Mouse (Mus musculus): ENCODE data around the gene Apopt1. TPM values are rescaled to one million over a fixed set of nuclear protein-coding genes. Genes with fewer than 3 reads are reported as not detected.
A peak's percentile ranks its signal among the peaks of the same experiment; 100 is the strongest.

Gene Apopt1
- polyA plus RNA-seq, 3 experiments from 2014 or later: 55.8 to 85.0 (median 74.3) TPM

DNA sequence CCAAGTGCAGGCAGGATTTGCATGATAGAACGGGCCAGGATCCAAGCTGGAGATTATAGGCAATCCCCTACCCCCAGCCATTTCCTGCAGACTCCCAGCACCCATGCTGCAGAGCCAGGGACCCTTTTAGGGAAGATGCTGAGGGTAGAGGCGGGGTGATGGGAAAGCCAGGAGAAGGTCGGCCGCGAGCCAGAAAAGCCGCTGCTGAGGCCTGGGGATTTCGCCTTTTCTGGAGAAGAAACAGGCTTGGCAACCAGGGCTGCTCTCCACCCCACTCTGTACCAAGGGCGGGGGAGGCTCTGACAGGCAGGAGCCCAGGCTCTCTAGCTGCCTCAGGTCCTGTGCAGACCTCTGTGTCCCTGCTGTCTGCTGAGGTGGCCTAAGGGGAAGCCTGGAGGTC, 31.8 kb upstream of the Apopt1 start:
- no peak for ATAC-seq

DNA sequence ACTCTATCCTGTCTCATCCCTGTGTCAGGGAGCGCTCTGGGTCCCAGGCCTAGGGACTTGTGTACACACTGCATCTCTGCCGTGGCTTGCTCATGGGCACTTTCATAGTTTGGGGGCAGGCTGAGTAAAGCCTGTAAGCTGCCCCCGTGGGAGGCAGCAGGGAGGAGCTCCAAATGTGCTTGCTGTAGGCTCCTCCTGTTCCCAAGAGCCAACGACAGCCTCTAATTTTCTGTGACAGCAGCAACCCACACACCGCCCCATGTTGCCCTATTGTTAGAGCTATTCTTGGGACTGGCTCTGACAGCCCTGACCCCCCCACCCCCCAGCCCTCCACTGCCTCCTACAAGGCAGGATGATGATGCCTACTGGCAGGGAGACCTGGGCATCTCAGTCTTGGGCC, 31.1 kb upstream of the Apopt1 start:
- ATAC-seq: no peak

DNA sequence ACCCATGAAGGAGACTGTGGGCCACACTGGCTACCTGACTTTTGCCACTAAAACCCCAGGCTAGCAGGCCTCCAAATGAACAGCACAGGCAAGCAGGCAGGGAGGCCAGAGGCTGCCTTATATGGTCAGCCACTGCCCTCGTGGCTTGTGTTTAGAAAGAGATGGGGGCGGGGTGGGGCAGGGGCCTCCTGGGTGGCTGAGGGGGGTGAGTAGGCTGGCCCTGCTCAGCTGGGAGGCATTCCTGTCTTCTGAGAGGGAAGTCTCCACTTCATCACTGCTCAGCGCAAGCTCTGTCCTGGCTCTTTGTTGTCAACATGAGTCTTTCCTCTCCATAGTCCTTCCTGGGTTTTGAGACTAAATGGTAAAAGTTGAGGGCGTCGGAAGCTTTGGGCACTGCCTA, 30.3 kb upstream of the Apopt1 start:
- ATAC-seq: no peak

DNA sequence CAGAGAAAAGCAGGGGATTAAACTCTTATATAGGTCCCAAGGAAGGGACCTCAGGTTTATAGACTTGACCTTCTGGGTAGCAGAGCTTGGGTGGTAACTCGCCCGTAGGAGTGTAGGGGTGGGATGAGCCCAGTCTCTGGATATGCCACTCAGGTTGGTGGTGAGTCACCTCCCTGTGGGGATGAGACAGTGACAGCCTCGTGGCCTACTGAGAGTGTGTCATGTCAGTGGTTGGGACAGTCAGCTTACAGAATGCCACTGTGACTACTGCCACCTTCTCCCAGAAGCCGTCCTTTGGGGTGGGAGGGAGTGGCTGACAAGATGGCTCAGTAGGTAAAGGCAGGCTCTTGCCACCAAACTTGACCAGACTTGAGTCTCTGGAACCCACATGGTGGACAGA, 26.7 kb upstream of the Apopt1 start:
- ATAC-seq: no peak

DNA sequence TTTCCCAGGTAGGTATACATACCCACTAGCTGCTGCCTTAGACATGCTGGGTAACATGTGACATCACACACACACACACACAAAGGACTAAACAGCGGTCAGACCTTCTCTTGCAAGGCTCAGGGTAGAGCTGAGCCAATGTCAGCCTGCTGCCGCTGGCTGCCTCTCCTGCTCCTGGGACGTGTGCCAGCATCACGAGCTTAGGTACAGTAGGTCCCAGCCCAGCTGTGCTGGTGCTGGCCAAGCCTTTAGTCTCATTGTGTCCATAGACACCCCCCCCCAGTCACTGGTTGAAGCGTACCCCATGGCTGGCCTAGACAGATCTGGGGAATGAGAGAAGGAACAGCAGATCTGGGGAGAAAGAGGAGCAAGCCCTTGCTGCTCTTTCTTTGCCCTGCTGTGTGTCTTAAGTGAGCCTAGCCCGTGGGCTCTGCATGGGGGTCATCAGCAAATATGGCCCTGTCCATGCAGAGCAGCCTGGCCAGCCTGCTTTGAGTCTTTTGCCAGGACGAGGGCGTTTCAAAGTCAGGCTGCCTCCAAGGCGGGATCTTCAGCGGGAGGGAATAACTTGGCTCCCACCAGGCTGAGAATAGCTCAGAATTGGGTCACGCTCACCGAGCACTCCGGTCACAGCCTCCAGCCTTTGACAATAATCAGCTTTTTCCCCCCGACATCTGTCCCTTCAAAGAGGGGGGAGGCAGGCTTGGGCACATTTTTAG, 25.6 kb upstream of the Apopt1 start:
- no peak for ATAC-seq

DNA sequence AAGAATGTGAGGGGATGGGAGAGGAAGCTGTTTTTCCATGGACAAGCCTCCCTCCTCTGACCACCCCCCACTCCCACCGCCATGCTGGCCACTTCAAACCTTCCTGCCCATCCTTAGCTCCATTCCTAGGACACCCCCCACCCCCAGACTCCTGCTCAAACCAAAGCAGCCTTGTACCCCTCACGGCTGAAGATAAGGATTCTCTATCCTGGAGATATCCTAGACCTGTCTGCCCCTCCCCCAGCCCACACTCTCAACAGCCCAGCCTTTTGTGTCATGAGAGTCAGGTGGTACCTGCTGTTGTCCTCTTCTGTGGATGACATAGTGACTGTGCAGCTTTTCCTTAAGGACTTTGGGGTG, 25.0 kb upstream of the Apopt1 start:
- ATAC-seq: no peak

DNA sequence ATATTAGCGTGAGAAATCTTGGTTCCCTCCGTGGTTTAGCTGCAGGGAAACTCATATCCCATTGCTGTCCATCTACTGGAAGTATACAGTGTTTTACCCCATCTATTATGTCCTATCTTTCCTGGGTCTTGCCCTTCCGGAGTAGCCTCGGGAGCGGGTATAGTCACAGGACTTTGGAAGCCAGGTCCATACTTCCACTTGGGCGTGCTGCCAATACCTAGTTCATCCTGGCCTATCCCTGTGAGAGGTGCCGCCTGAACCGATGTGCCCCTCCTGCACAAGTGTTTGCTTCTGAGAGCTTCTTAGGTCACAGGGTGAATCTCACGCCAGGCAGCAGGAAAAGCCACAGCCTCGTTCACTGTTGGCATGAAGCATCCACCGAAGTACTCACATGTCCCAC, 23.6 kb upstream of the Apopt1 start:
- no peak for ATAC-seq

DNA sequence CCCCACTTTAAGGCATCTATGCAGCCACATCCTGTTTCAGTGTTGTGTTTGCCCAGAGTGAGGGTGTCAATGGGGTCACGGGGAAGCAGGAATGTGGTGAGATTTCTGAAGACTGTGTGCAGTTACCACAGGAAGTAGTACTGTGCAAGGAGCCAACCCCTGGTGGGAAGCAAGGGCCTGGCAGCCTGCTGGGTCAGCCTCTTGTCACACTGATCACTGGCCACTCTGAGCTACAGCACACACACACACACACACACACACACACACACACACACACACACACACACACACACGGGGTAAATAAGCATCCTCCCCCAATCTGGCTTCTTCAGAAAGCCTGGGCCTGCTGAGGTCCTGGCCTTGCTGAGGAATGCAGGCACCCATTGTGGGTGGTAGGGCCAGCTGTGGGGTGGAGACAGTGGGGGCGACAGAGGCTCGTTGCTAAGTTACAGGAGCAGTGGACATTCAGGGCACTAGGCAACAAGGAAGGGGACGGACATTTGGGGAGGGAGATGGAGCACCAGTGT, 21.7 kb upstream of the Apopt1 start:
- ATAC-seq: peak; percentile 92

DNA sequence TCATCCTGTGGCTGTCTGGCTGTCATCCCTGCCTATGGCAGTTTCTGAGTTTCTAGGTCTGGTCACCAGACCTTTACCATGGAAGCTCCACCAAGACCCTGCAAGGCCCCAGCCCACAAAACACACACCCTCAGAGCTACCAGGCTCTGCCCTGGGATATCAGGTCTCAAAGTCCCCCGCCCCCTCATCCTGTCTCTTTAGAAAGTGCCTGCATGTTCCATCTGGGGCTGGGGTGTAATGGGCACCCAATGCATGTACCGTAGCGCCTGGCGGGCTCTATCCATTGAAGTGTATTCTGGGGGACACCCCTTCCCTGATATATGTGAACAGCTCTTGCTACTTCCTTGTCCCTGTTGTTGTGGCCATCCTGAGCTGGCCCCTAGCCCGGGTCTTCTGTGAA, 20.2 kb upstream of the Apopt1 start:
- no peak for ATAC-seq

DNA sequence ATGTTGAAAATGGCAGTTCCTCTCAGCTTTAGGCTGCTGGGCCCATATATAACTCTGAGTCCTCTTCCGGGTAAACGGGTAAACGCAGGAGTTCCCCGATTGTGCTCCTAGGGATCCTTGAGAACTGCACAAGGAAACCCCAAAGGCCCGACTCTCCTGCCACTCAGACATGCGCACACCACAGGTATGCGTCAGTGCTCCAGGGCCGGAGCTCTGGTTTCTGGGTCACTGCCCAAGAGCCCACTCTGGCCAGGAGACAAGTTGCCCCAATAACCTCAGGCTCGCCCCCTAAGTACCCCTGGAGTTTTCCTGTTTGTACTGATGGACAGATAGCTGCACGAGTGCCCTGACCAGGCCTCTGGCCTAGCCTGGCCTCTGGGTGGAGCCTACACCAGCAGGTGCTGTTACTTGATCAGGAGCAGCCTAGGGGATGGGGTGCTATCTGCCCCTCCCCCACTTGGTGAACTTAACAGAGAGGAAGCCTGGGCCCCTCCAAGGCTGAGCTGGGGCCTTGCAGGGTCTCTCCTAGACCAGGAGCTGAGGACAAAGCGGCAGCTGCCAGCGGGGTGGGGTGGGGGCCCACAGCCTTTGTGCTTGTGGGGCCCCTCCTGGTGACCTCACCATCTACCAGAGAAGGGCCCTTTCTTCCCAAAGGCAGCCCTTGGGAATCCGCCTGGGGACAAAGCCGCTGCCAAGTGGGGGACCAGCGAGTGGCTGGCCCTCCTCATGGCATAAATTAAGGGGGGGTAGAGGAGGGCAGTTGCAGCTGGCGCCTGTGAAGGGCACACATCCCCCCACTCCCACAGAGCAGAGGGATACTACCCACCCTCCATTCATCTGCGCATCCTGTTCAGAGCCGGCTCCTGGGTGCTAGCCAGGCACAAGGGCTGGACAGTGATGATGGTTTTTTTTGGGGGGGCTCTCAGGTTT, 19.5 kb upstream of the Apopt1 start:
- no peak for ATAC-seq

DNA sequence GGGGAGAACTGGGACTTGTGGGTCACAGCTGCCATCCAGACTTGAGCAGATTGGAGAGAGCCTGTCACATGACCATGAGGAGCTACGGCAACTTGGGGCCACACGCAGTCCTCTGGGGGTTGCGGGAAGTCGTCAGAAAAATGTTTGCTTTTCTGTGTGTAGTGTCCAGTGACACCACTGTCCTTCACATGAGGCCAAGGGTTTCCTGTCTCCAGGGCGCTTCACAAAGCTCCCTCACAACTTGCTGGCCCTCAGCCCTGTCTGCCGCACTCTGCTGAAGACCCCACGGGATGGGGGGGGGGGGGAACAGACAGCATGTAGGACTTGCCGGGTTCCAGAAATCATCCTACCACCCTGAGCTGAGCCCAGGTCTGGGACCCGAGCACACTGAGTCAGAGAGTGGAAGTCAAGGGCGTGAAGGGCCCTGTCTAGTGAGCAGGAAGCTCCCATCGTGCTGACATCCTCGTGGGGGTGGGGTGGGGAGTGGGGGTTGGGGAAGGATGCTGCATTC, 18.7 kb upstream of the Apopt1 start:
- peak; percentile 47 for ATAC-seq

DNA sequence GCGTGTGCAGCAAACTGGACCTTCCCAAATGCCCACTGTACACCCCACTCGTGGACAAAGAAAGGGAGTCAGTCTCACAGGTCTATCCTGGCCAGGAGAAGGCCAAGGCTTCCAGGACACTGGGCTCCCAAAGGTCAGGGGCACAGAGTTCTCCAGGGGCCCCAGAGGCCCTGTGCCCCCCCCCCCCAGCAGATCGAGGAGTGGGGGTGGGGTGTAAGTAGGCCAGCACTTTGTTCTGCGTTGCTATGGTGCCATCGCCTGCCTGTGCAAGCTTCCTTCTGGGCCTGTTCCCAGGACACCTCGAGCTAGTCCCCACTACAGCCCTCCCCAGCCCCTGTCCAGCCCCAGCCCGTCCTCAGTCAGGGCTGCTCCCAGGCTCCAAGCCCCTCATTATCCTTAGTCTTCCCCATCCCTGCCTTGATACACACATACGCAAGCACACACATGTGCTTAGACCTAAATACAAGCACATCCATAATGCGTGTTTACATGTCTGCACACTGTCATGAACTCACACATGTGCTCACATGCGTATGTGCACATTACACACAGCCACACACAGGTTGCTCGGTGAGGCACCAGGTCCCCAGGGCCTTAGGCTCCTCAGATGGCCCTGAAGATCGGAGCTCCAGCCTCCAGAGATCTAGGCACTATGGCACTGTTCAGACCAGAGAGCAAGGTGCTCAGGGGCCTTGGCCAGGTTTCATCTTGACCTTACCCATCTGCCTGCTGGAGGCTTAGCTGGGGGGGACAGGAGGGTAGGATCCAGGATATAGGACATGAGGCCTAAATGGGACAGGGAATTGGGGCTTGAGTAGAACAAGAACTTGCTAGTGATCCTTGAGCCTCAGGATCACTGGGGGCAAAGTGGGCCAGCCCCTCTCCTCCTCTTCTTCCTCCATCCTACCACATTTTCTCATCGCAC, 17.9 kb upstream of the Apopt1 start:
- no peak for ATAC-seq

DNA sequence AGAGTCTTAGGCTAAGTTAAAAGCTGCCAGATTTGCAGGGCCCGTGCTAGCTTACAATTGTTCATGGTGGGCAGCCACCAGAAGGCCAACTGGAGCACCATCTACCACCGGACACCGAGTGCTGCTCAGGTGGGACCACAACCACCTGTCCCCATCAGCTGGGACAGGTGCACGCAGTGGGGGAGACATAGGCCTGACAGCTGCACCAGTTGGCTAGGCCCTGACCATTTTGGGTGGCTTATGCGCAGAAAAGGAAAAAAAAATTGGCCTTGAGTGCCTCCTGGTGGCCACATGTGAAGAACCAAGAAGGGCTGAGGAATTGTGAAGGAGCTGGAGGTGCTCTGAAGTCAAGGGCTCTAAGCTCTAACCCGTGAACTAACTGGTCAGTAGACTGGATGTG, 16.8 kb upstream of the Apopt1 start:
- ATAC-seq: peak; percentile 70

DNA sequence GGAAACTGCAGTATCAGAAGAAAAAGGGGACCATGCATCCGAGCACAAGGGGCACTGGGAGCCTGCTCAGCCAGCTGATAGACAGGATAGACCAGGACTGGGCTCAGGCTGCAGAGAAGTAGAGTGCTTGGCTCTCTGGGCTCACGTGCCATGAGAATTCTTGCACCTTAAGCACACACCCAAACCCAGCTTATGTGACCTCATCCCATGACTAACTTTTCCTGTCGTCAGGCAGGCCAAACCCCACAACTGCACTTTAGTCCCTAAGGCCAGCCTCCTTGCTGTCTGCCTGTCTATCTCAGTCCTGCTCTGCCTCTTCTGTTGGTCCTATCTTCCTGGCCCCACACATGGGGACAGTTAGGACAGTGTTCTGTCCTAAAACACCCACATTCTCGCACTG, 15.4 kb upstream of the Apopt1 start:
- ATAC-seq: no peak

DNA sequence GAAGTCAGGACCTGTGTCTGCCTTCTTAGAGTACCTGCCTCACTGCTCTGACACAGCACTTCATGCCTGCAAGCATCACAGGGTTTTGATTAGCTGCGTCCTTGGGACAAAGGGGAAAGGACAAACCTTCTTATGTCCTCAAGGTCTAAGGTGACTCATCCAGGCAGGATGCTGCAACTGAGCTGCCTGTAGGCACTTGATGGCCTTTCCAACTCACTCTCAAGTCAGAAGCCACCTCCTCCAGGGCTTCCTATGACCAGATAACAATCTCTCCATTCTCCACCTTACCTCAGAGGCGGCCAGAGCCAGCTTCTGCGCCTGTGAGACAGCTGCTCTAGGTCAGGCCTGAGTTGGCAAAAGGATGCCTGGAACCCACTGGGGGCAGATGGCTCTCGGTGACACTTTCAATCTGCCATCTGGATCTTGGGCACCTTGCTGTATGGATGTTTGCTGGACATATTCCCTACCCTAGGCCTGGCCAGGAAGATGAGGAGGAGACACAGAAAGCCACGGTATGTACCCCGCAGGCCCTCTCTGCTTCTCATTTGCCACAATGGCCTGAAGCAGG, 14.6 kb upstream of the Apopt1 start:
- ATAC-seq: no peak

DNA sequence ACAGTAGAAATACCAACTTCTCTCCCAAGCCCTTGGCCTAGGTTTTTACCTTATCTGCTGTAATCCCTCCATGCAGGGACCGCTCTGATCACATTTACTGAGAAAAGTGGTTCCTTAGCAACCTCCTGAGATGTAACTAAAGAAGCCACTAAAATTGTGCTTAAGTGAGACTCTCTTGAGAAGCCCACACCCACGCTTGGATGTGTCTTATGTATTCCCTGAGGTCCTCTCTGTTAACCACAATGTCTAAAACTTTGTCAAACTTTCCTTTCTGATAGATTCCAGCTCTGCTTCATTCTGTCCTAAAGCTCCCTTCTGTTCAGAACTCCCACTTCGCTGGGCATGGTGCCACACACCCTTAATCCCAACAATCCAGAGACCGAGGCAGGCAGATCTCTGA, 13.5 kb upstream of the Apopt1 start:
- ATAC-seq: no peak

DNA sequence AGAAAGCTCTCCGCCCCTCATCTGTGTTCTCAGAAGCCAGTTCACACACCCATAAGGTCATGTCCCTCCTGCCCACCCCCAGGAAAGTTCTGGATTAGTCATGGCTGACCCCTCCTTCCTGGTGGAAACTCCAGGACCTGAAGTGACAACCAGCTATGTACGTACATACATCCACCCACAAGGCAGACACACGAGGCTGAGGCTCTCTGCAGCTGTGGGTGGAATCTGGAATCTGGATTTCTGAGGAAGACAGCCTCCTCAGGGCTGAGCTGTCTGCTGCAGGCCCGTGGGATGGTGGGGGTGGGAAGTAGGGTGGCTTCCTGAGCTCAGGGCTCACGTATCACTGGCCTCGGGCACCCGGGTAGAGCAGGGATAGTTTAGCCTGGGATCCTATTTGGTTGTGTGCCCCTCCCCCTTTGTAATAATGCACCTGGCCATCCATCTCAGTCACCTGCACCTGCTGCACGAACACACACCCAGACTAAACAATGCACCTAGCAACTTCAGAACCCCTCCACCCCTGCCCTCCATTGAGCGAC, 12.1 kb upstream of the Apopt1 start:
- ATAC-seq: no peak

DNA sequence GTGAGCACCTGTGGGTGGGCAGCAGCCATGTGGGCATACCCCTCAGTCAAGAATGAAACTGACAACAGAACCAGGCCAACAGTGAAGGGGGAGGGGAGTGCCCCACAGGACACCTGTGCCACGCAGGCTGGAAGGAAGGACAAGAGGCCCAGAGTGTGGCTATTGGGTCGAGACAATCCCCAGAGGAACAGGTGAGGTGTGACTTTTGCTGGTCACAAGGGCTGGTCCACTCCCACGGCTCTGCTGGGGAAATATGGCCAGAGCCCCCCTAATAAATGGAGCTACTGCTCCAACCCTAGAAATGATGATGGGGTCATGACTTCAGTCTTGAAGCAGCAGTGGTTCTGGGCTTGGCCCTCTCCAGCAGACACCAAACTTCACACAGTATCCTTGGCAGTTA, 9.8 kb upstream of the Apopt1 start:
- no peak for ATAC-seq

DNA sequence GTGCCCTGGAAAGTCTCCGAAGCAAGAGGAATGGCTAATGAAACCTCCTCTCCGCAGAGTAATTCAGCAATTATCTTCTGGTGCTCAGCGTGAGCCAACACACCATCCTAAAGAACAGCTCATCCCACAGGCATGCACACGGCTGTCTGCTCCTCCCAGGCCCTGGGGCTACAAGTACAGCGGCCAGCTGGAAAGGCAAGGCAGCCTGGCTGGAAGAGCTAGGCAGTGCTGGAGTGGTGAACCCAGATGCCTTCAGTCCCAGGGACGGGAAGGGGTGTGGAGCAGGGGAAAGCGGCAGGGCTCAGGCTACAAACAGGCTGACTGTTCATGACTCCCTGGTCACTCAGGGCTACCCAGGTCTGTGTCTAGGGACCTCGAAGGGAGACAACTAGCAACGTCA, 8.5 kb upstream of the Apopt1 start:
- ATAC-seq: no peak

DNA sequence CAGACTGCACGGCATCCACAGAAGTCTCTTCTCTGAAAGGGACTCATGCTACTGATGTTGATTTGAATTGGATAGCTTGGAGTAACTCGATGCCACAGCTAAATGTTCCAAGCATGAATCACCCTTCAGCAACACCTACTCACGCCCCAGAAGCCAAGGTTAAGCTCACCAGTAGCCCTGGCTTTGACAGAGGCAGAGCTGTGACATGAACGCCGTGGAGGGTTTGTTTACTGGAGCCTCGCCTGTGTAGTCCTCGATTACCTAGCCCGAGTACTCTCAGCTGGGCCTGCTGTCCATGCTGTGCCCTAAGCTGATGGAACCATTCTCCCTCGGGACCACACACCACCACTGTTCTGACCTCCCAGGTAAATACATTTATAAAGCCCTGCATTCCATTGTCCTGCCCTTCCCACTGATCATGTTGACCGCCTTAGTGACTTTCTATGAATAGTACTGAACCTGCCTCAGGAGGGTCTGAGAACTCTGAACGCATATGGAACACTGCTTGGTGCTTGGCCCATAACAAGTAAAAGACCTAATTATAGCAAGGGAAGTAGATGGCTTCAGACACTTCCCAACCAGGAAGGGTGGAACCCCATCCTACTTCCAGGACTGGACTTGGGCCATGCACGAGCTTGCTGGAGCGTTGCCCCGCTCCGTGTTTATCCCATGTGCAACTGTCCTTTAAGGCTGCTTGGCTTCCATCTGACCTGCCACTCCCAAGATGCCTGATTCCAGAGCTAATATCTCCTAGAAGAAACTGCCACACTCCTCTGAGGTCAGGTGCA, 7.7 kb upstream of the Apopt1 start:
- no peak for ATAC-seq

DNA sequence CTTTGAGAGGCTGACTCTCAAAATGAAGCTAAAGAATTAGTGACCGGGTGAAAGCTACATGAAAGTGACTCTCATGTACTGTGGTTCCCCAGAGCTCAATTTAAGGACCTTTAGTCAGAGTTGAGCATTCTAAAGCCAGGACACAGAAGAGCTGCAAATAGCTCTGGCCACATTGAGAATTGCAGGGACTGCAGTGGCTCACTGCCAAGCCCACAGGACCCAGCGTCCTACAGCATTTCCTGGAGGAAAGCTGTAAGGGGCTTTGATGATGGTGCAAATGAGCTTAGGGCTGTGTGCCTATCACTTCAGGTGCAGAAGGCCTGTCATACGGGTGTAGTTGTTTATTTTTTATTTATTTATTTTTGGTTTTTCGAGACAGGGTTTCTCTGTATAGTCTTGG, 4.9 kb upstream of the Apopt1 start:
- no peak for ATAC-seq
